19 mouse cellular contexts compared by ENCODE assay signal in the genomic region with DNA sequence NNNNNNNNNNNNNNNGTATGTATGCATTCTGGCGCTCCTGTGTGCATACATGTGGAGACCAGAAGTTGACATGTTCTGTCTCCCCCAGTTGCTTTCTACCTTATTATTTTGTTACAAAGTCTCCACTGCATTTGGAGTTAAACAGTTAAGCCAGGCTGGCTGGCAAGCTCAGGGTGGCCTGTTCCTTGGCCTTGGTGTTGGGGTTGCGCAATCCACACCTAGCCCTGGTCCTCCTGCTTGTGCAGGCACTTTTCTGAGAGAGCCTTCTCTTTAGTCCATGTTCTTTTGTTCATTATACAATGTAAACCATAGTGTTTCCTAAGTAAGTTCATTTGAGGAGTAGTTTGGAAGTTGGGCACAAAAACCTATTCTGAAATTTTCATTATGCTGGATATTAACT.
DNase-seq lines count a peak whose midpoint lies in the region; ATAC-seq lines count a peak whose summit lies in the region.
"Had no signal": no experiment of that assay in that cellular context is flagged by ENCODE, and none has a peak within 500 bp of the region (broad histone marks: within the 10 kb centered on the region; RNA-seq: fewer than 3 reads in every experiment).

No protein-coding gene starts in this region.

- 94% methylated on average over 2 of the region's 2 CpGs for WGBS in heart, embryonic 12.5 days

- no peak for ATAC-seq in heart, embryonic 12.5 days (ENCODE audit: insufficient number of reproducible peaks, low FRiP score)
- ATAC-seq: forebrain, embryonic 13.5 days; midbrain, embryonic 16.5 days had no signal

- H3K4me3 ChIP-seq in heart, embryonic 12.5 days: no peak overlapping the region
- H3K4me3 ChIP-seq: forebrain, embryonic 13.5 days; heart, embryonic 10.5 days; limb, embryonic 10.5 days had no signal

- no peak overlapping the region for H3K27ac ChIP-seq in heart, embryonic 12.5 days (ENCODE audit: poor library complexity, severe bottlenecking)
- H3K27ac ChIP-seq: forebrain, embryonic 13.5 days; heart, embryonic 10.5 days; kidney, postnatal 0 days; limb, embryonic 10.5 days; liver, embryonic 14.5 days had no signal

- H3K27me3 ChIP-seq in heart, embryonic 12.5 days (replicated peaks): no peaks in the 10 kb centered on the region
- H3K27me3 ChIP-seq: forebrain, embryonic 13.5 days had no signal

- no peaks in the 10 kb centered on the region for H3K9me3 ChIP-seq in heart, embryonic 12.5 days (replicated peaks)
- H3K9me3 ChIP-seq: forebrain, embryonic 13.5 days; heart, embryonic 10.5 days; limb, embryonic 10.5 days had no signal

- DNase-seq in heart, postnatal 36 days: peak; percentile 3 to 5
- DNase-seq in ovary, postnatal 36 days (ENCODE audit: low spot score): peak; percentile 14
- DNase-seq in ovary, adult 18-20 months (ENCODE audit: low spot score): no peak
- peak; percentile 6 for DNase-seq in lung, postnatal 10 days
- DNase-seq in frontal cortex, adult 2 months (ENCODE audit: extremely low spot score in 1 of 2, low spot score in 1 of 2): no peak
- DNase-seq in cerebellum, adult 11-12 months: no peak
- DNase-seq: cerebellum, postnatal 10 days; embryo, embryonic 11 days; heart, postnatal 4 days; layer of hippocampus, postnatal 36 days; right cerebral cortex, postnatal 4 days; thymus, adult 18-20 months had no signal

- intact Hi-C loops in heart, postnatal 36 days (cut with DNase I): no loop called here

- H3K4me2 ChIP-seq in heart, embryonic 12.5 days: no peak overlapping the region
- H3K4me2 ChIP-seq: forebrain, embryonic 13.5 days had no signal

- H3K36me3 ChIP-seq in heart, embryonic 12.5 days: no peaks in the 10 kb centered on the region
- H3K36me3 ChIP-seq: heart, embryonic 10.5 days; limb, embryonic 10.5 days had no signal

- peaks cover 3% of the 10 kb centered on the region; the same call in 1 of the 2 replicates for H3K4me1 ChIP-seq in heart, embryonic 12.5 days (replicated peaks)
- H3K4me1 ChIP-seq: heart, embryonic 10.5 days had no signal

- H3K9ac ChIP-seq in heart, embryonic 12.5 days: no peak overlapping the region
- H3K9ac ChIP-seq: forebrain, embryonic 13.5 days; liver, embryonic 14.5 days had no signal

Comparison
In these comparisons a context has a peak if more than half of its experiments do, and no peak if none do; other contexts are left out.
1. DNase-seq: peak in heart, postnatal 36 days (2 of 2), ovary, postnatal 36 days (single experiment) and lung, postnatal 10 days (single experiment); none in ovary, adult 18-20 months (single experiment), frontal cortex, adult 2 months (0 of 2) and cerebellum, adult 11-12 months (single experiment).